Mouse (Mus musculus) bone marrow macrophage, adult 2 months (primary cell): ENCODE measurements around the gene Vav3.

ENCODE experiments used
- CTCF ChIP-seq: IDR thresholded peaks from 2 replicates; pipeline ENCODE4 v1.5.1; 2012; ENCODE audit warnings: low read depth, mild to moderate bottlenecking, low read length, moderate library complexity
- POLR2A ChIP-seq: IDR thresholded peaks from 2 replicates; pipeline ENCODE4 v1.6.1; 2012; ENCODE audit warnings: mild to moderate bottlenecking, low read depth, low read length, borderline replicate concordance

DNA sequence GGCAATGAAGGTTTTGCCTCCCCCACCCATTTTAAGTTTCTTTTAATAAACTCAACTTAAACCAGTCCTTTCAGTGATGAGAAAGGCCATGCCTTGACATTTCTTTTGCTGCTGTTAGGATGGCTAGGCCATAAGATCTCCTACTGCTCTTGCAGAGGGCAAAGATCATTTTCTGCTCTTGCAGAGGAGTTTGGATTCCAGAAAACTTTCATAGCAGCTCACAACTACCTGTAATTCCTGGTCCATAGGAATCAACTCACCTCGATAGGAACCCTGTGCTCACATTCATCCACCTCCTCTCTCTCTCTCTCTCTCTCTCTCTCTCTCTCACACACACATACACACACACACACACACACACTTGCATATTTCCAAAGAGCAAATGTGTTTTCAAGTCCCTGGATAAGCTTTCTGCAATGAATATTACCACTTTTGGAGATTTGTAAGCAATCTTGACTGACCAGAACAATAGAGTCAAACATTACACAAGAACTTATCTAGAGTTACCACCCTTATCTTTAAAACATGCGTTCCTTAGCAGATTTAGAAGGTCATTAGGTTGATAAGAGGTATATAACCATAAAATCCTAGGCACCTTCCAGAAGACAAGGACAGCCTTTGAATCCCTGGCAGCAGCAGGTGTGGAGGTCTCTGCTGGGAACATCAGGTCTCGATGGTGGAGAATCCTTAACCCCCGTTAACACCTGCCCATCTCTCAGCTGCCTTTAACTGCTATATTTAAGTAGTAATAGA, 260.4 kb downstream of the Vav3 start:
- TF ChIP-seq POLR2A = no peak
- no peak for TF ChIP-seq CTCF
